Mouse (Mus musculus) CH12.LX (cell line): ENCODE data around the gene Lcn6. TPM values are rescaled to one million over a fixed set of nuclear protein-coding genes. Genes with fewer than 3 reads are reported as not detected.

ENCODE experiments used
- DNase-seq: peaks from one replicate; pipeline ENCODE4 v3.0.0-alpha.2; 2013; ENCODE audit errors: extremely low read depth
- H3K27ac ChIP-seq: 2 replicates; pipeline ENCODE4 v1.5.1; 2012; ENCODE audit warnings: low read depth, mild to moderate bottlenecking, control low read depth, moderate library complexity; ENCODE audit not compliant: insufficient read depth
- H3K27me3 ChIP-seq: replicated peaks from 2 replicates; pipeline ENCODE3; 2012; ENCODE audit warnings: inconsistent platforms
- H3K36me3 ChIP-seq, 2 experiments: replicated peaks in 1 of 2; 2 replicates each; pipeline versions ENCODE3 to v1.6.1; 2012; ENCODE audit warnings: inconsistent platforms in 1 of 2, low read length in 1 of 2, mild to moderate bottlenecking in 1 of 2, mixed read lengths in 1 of 2, moderate library complexity in 1 of 2; ENCODE audit not compliant: control insufficient read depth in 1 of 2, insufficient read depth in 1 of 2
- H3K4me1 ChIP-seq, 2 experiments: 2 replicates each; pipeline ENCODE4 v1.6.1; 2012; ENCODE audit warnings: inconsistent platforms in 1 of 2, moderate library complexity in 1 of 2; ENCODE audit not compliant: insufficient read depth in 2 of 2, control insufficient read depth in 1 of 2
- H3K4me2 ChIP-seq: 2 replicates; pipeline ENCODE4 v1.6.1; 2012; ENCODE audit warnings: low read depth, mild to moderate bottlenecking, control low read depth; ENCODE audit not compliant: poor library complexity, insufficient read depth, severe bottlenecking
- H3K4me3 ChIP-seq, 3 experiments: fragments of 150-350 bp in 1 of 3; sonication (generic) in 1 of 3; replicated peaks in 1 of 3; 2 replicates each; pipeline versions ENCODE3 to v1.5.1; 2011 to 2012; ENCODE audit warnings: low read depth in 2 of 3, low read length in 2 of 3, mild to moderate bottlenecking in 2 of 3, moderate library complexity in 2 of 3, control low read depth in 1 of 3, improper control_type of control experiment in 1 of 3, inconsistent platforms in 1 of 3, mixed read lengths in 1 of 3; ENCODE audit not compliant: poor library complexity in 1 of 3
- H3K79me2 ChIP-seq: replicated peaks from 2 replicates; pipeline ENCODE4 v1.6.1; 2012; ENCODE audit warnings: mild to moderate bottlenecking, moderate library complexity; ENCODE audit not compliant: control insufficient read depth, poor library complexity, insufficient read depth, severe bottlenecking; ENCODE audit errors: extremely low read depth
- H3K9ac ChIP-seq: 2 replicates; pipeline ENCODE4 v1.6.1; 2012; ENCODE audit warnings: low read depth, mild to moderate bottlenecking, control low read depth, moderate library complexity; ENCODE audit not compliant: insufficient read depth
- H3K9me3 ChIP-seq: replicated peaks from 2 replicates; pipeline ENCODE3; 2012; ENCODE audit warnings: low read length, inconsistent platforms, mixed read lengths
- BHLHE40 ChIP-seq: IDR thresholded peaks from 2 replicates; pipeline ENCODE4 v1.6.1; 2011; ENCODE audit warnings: mild to moderate bottlenecking, low read depth, low read length, improper control_type of control experiment
- CHD2 ChIP-seq: IDR thresholded peaks from 2 replicates; pipeline ENCODE4 v1.6.1; 2011; ENCODE audit warnings: low read length, improper control_type of control experiment
- ELF1 ChIP-seq: IDR thresholded peaks from 2 replicates; pipeline ENCODE4 v1.6.1; 2014; ENCODE audit warnings: low read depth, mild to moderate bottlenecking, inconsistent platforms, low read length, improper control_type of control experiment
- EP300 ChIP-seq: IDR thresholded peaks from 2 replicates; pipeline ENCODE4 v1.6.1; 2011; ENCODE audit warnings: low read length, improper control_type of control experiment
- IRF4 ChIP-seq: IDR thresholded peaks from 2 replicates; pipeline ENCODE4 v1.6.1; 2014; ENCODE audit warnings: low read depth, mild to moderate bottlenecking, inconsistent platforms, low read length, improper control_type of control experiment
- JUND ChIP-seq: conservative IDR thresholded peaks from 2 replicates; pipeline ENCODE4 v1.6.1; 2011; ENCODE audit warnings: low read depth, low read length, improper control_type of control experiment
- KAT2A ChIP-seq: IDR thresholded peaks from 2 replicates; pipeline ENCODE4 v1.6.1; 2012; ENCODE audit warnings: low read length, improper control_type of control experiment, inconsistent platforms; ENCODE audit not compliant: insufficient replicate concordance
- MAFK ChIP-seq: IDR thresholded peaks from 2 replicates; pipeline ENCODE4 v1.6.1; 2011; ENCODE audit warnings: low read length, improper control_type of control experiment; ENCODE audit not compliant: insufficient replicate concordance
- MAX ChIP-seq: IDR thresholded peaks from 2 replicates; pipeline ENCODE4 v1.6.1; 2011; ENCODE audit warnings: low read length, improper control_type of control experiment
- MEF2A ChIP-seq: IDR thresholded peaks from 2 replicates; pipeline ENCODE4 v1.6.1; 2014; ENCODE audit warnings: low read depth, mild to moderate bottlenecking, inconsistent platforms, low read length, improper control_type of control experiment, borderline replicate concordance
- NRF1 ChIP-seq: IDR thresholded peaks from 2 replicates; pipeline ENCODE4 v1.6.1; 2014; ENCODE audit warnings: low read depth, mild to moderate bottlenecking, inconsistent platforms, low read length, improper control_type of control experiment, moderate library complexity
- RAD21 ChIP-seq: IDR thresholded peaks from 2 replicates; pipeline ENCODE4 v1.6.1; 2011; ENCODE audit warnings: low read depth, mild to moderate bottlenecking, low read length, improper control_type of control experiment, moderate library complexity
- RCOR1 ChIP-seq: conservative IDR thresholded peaks from 2 replicates; pipeline ENCODE4 v1.6.1; 2012; ENCODE audit warnings: low read depth, mild to moderate bottlenecking, inconsistent platforms, low read length, improper control_type of control experiment
- TBP ChIP-seq: conservative IDR thresholded peaks from 2 replicates; pipeline ENCODE4 v1.6.1; 2011; ENCODE audit warnings: low read depth, low read length, improper control_type of control experiment
- TCF12 ChIP-seq: IDR thresholded peaks from 2 replicates; pipeline ENCODE4 v1.6.1; 2014; ENCODE audit warnings: low read depth, mild to moderate bottlenecking, inconsistent platforms, low read length, improper control_type of control experiment
- UBTF ChIP-seq: IDR thresholded peaks from 2 replicates; pipeline ENCODE4 v1.6.1; 2012; ENCODE audit warnings: low read depth, mild to moderate bottlenecking, inconsistent platforms, low read length, improper control_type of control experiment, moderate library complexity
- USF2 ChIP-seq: conservative IDR thresholded peaks from 2 replicates; pipeline ENCODE4 v1.6.1; 2011; ENCODE audit warnings: low read depth, low read length, improper control_type of control experiment
- ZC3H11A ChIP-seq: IDR thresholded peaks from 2 replicates; pipeline ENCODE4 v1.6.1; 2012; ENCODE audit warnings: low read depth, mild to moderate bottlenecking, inconsistent platforms, low read length, improper control_type of control experiment
- ZKSCAN1 ChIP-seq: IDR thresholded peaks from 2 replicates; pipeline ENCODE4 v1.6.1; 2012; ENCODE audit warnings: low read depth, inconsistent platforms, low read length, improper control_type of control experiment, borderline replicate concordance
- ZMIZ1 ChIP-seq: IDR thresholded peaks from 2 replicates; pipeline ENCODE4 v1.6.1; 2012; ENCODE audit warnings: low read depth, mild to moderate bottlenecking, inconsistent platforms, low read length, improper control_type of control experiment
- dilution Hi-C: fragments of 300-500 bp; cut with MboI; formaldehyde crosslinking; loops from 2 replicates; pipeline ENCODE4 v1.14.3; 2020; ENCODE audit warnings: low sequenced_read_pairs; ENCODE audit not compliant: extremely low pct_unique_long_range_greater_than_20kb, extremely low pct_ligation_motif_present
- in situ Hi-C: fragments of 300-500 bp; cut with MboI; formaldehyde crosslinking; loops from 3 replicates; pipeline ENCODE4 v1.14.3; 2019; ENCODE audit warnings: low sequenced_read_pairs, low pct_ligation_motif_present, low pct_unique_long_range_greater_than_20kb, mixed read lengths
- polyA plus RNA-seq: library from polyadenylated mRNA; unstranded; fragments of >175 nt; gene quantifications from 2 replicates; pipeline ENCODE4 v1.2.1, GENCODE M21; 2012; ENCODE audit warnings: low read depth; ENCODE audit not compliant: insufficient read length
- total RNA-seq, 2 experiments: library from RNA; depleted of rRNA; stranded (reverse); fragments of 300-350 nt in 1 of 2; fragments of >200 nt in 1 of 2; gene quantifications; 2 replicates each; pipeline ENCODE4 v1.2.3; 2012 to 2014

The Lcn6 gene
- total and polyA plus RNA-seq, 3 experiments = not detected

- dilution Hi-C loops = no loop called here
- Histone ChIP-seq H3K9me3 (no peaks in the 10 kb centered on the region), H3K4me2 (no peak overlapping the region), H3K4me1 (peaks cover 15 to 20% of the 10 kb centered on the region in 2 experiments; a peak in 3 of 4 replicates), H3K27ac (no peak overlapping the region), H3K4me3 (no peak overlapping the region), H3K36me3 (no peaks in the 10 kb centered on the region), H3K27me3 (peaks cover 59% of the 10 kb centered on the region), H3K9ac (no peak overlapping the region), H3K79me2 (no peaks in the 10 kb centered on the region)
- no peak for DNase-seq
- TF ChIP-seq CHD2 = no peak
- no peak for TF ChIP-seq ELF1
- no peak for TF ChIP-seq KAT2A
- in situ Hi-C loops = no loop called here
Observed at GRCm38 (mm10) chr2:25654502-25654901, 22.1 kb upstream of the Lcn6 start.

GRCm38 (mm10) chr2:25656691-25657090, 19.9 kb upstream of the Lcn6 start:
- no peak overlapping the region for H3K4me3 ChIP-seq
- no peaks in the 10 kb centered on the region for H3K9me3 ChIP-seq
- TF ChIP-seq MAFK (no peak), JUND (no peak), ZC3H11A (no peak), MAX (no peak), UBTF (no peak), TCF12 (no peak), RAD21 (no peak)
- H3K27ac ChIP-seq = no peak overlapping the region
- H3K36me3 ChIP-seq = no peaks in the 10 kb centered on the region
- H3K79me2 ChIP-seq = no peaks in the 10 kb centered on the region
- H3K27me3 ChIP-seq = peaks cover 38% of the 10 kb centered on the region
- dilution Hi-C loops (no loop called here), in situ Hi-C loops (no loop called here)
- no peak overlapping the region for H3K9ac ChIP-seq
- H3K4me1 ChIP-seq = peaks cover 15 to 20% of the 10 kb centered on the region in 2 experiments; a peak in 3 of 4 replicates
- no peak for DNase-seq
- no peak overlapping the region for H3K4me2 ChIP-seq

- Histone ChIP-seq H3K27ac (no peak overlapping the region), H3K4me1 (peaks cover 15 to 20% of the 10 kb centered on the region in 2 experiments; a peak in 3 of 4 replicates), H3K9ac (no peak overlapping the region), H3K79me2 (no peaks in the 10 kb centered on the region), H3K27me3 (peaks cover 36% of the 10 kb centered on the region), H3K36me3 (no peaks in the 10 kb centered on the region), H3K4me2 (no peak overlapping the region), H3K4me3 (no peak overlapping the region), H3K9me3 (no peaks in the 10 kb centered on the region)
- no peak for DNase-seq
- in situ Hi-C loops = no loop called here
- dilution Hi-C loops = no loop called here
- TF ChIP-seq MAFK (no peak), ZKSCAN1 (no peak), RAD21 (no peak), RCOR1 (no peak), USF2 (no peak), NRF1 (no peak), TBP (no peak), EP300 (no peak), IRF4 (no peak), MEF2A (no peak), ZMIZ1 (no peak), BHLHE40 (no peak)
- TF ChIP-seq, all 38 proteins: peak for 0
Observed at GRCm38 (mm10) chr2:25657246-25657645, 19.3 kb upstream of the Lcn6 start.
